Mouse (Mus musculus): ENCODE measurements around the gene Ccdc117.
"Not testable (repeated sequence)": the region's sequence is repeated elsewhere in the genome, so short reads cannot be mapped to it uniquely, and the experiment has no call there.

Gene Ccdc117

DNA sequence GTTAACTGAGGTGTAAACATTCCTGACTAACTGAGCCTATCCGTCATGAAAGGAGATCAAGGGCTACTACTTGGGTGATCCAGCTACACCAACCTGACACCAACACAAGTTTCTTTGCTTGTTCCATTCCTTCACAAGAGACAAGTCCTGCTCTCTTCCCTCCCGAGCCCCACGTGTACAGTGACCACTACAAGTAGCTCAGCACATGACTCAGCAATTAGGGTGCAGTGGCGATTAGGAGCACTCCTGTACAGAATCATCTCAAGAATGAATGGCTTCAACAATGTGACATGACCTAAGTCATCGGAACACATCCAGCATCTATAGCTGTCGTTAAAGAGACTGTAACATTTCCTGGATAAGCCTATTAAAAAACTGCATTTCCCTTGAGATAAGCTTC is 11.3 kb downstream of the Ccdc117 start:
- DNase-seq = no peak

DNA sequence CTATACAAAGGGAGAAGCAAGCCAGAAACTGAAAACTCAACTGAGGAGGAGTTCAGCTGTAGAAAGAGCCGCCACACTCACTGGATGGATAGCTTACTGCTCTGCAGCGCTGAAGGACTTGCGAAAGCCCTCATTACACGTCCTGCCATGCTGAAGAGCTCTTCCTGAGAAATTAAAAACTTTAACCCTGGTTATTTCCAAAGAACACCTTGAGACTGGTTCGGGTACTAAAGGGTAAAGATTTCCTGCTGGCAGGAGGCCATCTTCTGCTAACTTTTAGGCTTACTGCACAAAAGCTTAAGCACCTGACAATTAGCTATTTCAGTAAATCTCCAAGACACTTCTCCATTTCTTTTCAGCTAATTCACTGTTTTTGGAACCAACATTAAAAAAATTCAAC is 11.8 kb downstream of the Ccdc117 start:
- no peak for DNase-seq

DNA sequence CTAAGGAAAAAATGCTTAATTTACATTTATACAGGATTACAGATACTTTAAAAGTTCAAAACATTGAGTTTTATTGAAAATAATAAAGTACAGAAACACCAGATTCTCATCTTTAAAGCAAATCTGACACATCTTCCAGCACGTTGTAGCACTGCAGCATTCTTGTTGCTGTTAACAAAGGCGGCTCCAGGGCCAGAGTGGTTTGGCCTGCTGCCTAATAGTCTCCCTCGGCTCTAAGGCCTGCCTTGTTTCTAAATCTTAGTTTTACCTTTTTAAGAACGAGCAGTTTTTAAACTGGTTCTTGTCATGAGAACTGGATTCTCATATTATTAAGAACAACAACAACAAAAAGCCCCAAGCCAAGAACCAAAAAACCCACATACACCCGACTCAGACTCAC is 13.1 kb downstream of the Ccdc117 start:
- no peak for DNase-seq

DNA sequence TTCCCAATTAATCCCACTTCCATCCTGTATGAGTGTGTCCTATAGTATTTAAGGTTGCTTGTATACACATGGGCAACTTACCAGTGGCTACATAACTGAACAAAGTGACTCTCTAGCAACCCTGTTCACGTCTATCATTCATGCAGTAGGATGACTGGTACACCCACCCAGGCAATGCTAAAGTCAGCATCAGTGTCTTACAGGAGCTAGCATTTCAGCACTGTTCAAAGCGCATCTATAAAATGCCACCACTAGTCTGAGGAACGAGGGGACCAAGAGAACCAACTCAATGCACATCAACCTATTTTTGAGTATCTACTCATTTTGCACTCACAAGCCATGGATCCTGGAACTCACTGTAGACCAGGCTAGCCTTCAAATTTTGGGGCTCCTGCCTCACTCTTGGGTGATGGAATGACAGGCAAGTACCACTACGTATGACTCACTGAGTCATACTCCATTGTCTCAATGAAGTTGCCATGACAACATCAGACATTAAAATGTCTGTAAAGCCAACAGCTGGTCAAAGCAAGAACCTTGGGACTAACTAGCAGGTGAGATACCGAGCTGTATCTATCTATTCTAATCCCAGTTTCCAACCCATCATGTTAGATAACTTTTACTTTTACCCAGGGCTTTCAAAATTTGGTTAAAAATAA is 14.0 kb downstream of the Ccdc117 start:
- DNase-seq = no peak

DNA sequence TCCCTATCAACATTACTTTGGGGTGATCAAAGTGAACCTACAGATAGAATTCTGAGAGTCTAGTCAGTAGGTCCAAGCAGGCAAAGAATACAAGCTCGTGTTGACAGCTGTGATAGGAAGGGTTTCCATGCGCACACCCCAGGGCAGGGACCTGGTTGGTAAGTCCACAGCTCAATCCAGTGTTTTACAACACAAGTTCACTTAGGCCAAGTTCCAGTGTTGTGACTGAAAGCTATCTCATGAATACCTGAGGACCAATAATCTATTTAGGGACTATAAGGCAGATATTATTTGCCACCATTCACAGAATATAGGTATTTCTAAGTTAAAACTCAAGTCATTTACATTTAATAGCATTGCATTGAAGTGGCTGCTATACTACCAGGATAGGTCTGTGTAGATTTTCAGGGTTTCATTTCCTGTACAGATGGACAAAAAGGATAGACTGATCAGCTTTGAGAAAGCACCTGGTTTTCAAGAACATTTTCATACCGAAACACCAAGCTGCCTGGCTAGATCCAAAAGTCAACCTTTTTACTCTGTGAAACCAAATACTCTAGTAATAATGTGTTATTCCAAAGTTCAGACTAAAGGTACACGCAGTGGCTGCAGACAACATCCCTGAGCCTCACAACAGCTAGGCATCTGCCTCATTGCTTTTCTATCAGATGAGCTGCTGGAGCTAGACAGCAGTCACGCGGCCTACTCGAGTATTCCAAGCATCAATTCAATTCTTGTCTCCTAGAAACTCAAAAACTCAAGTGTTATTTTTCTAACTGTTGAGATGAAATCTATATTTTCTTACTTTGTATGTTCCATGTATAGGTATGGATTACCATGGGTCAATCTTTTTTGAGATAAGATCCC is 15.2 kb downstream of the Ccdc117 start:
- DNase-seq = no peak

DNA sequence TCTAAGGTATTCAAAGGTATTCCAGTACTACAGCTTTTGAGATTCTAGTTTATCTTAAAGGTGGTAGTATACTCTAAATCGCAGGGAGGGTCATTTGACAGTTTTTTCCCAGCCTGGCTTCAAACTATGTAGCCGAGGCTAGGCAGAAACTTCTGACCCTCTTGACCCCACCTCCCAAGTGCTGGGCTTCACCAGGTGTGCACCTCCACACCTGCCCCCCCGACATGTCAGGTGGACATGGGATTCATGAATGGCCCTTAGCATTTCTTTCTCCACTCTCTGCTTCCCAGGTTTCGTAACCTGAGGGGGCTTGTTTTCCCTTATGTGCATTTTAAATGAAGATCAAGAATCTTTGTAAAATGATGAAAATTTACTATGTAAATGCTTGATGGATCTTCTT is 16.6 kb downstream of the Ccdc117 start:
- DNase-seq = no peak

DNA sequence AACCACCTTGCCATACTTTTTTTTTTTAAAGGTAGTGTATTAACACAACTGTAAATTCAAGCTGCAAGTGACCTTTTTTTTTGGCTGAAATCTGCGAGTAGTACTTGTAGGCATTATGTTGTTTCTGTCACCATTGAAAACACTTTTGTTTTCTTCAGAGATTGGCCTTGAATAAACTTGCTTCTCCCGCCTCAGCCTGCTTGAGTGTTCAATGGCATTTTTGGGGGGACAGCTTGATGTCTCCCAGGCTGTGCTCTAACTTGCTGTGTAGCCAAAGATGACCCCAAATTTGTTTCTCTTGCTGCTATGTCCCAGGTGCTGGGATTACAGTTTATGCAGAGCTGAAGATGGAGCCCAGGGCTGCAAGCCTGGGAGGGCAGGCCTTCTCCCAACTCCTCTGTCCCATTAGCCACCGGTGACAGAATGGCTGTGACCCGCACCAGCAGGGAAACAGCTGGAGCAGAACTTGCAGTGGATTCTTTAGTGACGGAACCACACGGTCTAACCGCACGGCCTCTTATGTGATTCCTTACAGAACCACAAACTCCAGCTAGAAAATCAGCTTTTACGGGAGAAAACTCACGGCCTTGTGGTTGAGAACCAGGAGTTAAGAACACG is 19.1 kb downstream of the Ccdc117 start:
- DNase-seq = no peak

DNA sequence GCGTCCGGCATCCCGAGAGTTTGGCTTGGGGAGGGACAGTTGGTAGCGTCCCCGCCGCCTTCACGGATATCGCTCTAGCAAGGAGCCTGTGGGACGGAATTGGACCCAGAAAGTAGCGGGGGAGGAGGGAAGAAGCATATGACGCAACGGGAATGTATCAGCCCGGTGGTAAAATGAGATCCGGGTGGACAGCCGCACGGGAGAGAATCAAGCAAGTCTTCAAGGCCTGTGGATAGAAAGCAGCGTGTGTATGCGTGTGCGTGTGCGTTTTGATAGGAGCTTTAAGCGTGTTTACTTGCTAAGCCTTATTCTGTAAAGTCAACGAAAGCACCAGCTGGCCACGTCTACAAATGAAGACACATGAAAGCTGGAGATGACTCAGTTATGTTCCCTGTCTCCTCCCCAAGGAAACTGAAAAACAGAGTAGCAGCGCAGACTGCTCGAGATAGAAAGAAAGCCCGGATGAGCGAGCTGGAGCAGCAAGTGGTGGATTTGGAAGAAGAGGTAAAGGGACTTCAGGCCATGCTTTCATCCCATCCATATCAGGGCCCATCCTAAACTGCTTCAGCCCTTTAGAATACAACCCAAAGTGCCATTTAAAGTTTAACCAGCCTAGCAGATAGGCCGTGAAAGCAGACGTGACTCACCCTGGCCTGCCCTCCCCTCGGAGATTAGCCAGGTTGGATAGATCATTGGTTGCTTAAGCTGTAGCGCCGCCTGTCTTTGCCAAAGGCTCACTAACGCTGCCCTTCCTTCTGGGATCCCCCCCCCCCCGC is 20.3 kb downstream of the Ccdc117 start:
- peak; percentile 73 to 81 for DNase-seq

DNA sequence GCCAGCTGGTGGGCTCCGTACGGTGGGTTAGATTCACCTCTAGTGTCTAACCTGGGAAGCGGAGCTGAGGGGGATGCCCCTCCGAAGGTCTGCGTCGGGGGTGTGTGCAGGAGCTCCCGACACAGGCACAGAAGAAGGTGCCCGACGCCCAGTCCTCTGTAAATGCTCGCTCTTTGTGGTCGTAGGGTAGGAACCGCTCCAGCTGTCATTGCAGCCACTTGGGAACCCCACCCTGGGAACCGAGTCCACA is 20.8 kb downstream of the Ccdc117 start:
- no peak for DNase-seq

DNA sequence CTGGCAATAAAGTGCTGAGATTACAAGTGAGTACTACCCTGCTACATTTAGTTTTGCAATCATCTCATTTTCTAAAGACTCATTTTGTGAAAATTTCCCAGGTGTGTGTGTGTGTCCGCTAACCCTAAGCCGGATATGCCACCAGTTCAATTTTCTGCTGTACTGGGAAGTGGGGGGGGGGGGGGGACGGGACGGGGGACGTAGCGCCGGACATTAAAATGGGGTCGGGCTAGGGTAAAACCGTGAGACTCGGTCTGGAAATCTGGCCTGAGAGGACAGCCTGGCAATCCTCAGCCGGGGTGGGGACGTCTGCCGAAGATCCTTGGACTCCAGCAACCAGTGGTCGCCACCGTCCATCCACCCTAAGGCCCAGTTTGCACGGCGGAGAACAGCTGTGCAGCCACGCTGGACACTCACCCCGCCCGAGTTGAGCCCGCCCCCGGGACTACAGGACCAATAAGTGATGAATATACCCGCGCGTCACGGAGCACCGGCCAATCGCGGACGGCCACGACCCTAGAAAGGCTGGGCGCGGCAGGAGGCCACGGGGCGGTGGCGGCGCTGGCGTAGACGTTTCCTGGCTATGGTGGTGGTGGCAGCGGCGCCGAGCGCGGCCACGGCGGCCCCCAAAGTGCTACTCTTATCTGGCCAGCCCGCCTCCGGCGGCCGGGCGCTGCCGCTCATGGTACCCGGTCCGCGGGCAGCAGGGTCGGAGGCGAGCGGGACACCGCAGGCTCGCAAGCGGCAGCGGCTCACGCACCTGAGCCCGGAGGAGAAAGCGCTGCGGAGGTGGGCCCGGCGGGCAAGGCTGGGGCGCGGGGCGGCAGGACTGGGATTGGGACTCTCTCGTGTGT is 21.3 kb downstream of the Ccdc117 start, which contains the start of gene Xbp1:
TSS of gene Xbp1 (plus strand) at position 248 of the 854 bp plus-strand sequence.
- peak; percentile 99 for DNase-seq

DNA sequence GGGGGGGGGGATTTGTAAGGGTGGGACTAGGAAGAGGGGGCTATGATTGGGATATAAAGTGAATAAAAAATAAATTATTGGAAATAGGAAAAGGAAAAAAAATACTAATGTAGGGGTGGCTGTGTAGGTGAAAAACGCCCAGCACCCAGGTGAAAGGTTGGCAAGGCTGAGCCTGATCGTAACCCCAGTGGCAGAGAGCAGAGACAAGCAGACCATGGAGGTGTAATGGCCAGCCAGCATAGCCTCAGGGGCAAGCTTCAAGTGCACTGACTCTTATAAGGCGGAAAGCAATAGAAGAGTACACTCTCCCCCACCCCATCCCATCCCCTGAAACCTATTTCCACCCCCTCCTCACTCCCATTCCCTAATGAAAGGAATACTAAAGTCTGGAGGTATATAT is 22.3 kb downstream of the Ccdc117 start:
- no peak for DNase-seq

DNA sequence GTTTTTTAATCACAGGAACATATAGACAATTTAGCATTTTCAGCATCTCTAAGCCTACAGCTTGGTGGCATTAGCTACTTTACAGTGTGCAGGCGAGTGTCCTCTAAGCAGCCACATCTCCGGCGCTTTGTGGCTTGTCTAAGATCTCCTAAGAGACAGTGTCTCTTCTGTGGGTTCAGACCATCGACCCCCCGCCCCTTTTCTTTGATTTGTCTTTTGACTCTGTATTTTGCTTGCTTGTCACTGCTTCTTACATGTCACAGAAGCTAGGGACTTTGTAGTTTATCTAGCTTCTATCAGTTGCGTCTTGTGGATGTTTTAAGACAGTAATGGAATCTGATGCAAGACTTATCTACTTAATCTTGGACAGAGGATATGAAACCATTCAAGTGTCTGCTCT is 24.6 kb downstream of the Ccdc117 start:
- no peak for DNase-seq

DNA sequence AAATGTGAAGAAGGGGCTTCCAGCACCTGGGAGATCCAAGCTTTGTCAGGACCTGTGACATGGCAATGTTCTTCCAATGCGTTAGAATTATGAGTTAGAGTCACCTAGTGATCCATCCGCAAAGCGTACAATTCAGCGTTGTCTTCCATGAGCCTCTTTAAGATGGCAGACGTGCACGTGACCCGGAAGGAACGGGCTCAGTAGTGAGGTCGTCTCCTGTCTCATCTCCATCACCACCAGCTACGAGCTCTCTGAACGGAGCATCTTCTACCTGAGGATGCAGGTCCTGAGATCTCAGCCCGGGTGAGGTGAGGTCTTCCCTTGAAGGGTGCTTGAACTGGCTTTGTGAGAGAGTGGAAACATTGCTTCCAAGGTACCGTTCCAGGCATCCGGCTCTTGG is 25.4 kb downstream of the Ccdc117 start:
- no peak for DNase-seq

DNA sequence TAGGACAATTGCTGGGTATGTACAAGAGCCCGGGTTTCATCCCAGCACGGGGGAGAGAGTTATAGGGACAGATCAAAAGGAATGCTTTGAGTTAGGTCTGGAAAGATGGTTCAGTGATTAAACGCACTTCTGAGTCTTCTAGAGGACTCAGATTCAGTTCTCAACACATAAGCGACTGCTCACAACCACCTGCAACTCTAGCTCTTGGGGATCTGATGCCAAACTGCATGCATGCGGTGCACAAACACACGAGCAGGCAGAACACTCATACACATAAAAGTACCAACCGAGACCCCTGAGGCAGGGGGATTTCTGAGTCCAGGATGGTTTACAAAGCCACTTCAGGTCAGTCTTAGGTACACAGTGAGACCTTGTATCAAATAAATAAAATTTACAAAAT is 25.8 kb downstream of the Ccdc117 start:
- no peak for DNase-seq

DNA sequence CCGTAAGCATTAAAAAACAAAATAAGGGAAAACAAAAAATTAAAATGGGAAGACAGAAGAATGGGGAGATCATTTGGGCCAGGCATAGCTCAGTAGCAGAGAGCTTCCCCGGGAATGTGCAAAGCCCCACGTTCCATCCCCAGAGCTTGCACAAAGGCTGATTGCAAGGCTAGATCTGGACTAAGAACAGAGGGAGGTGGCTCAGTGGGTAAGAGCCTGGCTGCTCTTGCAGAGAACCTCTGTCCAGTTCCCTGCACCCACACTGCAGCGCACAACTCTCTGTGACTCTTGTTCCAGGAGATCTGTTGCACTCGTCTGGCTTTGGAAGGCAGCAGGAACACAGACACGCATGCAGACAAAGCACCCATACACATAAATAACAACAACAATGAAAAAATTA is 26.3 kb downstream of the Ccdc117 start:
- DNase-seq = no peak

DNA sequence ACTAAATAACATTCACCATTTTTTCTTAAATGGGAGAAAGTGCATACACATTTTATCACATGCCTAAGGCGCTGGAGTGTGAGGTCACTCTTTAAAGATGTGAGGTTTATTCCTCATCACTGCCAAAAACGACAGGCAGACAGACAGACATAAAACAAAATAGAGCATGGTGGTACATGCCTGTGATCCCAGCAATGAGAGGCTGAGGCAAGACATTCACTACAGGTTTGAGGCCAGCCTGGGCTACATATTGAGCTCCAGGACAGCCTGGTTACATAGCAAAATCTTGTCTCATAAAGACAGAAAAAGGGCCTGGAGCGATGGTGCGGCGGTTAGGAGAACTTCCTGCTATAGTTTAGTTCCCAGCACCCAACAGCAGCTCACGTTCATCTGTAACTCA is 26.8 kb downstream of the Ccdc117 start:
- no peak for DNase-seq

DNA sequence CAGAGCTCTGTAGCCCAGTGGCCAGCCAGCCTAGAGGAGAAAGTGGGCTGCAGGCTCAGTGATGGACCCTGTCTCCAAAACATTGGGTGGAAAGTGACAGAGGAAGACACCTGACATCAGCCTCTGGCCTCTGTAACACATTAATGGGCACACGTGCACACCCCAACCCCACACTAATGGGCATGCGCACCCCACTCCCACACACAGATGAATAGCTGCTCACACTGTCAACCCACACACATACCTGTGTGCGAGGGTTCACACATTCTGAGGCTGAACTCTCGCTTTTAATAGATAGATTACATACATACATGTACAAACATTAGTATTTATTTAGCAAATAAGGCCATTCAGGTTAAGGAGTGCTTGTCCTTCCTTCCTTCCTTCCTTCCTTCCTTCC is 27.9 kb downstream of the Ccdc117 start:
- no peak for DNase-seq

DNA sequence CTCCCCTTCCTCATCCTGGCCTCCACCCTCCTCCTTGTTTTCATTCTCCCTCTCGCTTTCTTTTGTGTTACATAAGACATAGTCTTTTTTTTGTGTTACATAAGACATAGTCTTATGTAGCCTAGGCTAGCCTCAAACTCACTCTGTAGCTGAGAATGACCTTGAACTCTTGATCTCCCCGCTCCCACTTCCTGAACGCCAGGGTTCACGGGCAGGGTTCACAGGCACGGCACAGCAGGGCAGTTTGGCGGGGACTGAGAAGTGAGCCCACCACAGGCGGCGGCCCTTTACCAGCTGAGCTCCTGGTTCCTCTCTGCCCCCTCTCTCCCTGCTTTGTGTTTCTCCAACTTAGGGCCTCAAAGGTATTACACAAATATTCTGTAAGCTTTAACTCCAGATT is 29.0 kb downstream of the Ccdc117 start:
- no peak for DNase-seq

DNA sequence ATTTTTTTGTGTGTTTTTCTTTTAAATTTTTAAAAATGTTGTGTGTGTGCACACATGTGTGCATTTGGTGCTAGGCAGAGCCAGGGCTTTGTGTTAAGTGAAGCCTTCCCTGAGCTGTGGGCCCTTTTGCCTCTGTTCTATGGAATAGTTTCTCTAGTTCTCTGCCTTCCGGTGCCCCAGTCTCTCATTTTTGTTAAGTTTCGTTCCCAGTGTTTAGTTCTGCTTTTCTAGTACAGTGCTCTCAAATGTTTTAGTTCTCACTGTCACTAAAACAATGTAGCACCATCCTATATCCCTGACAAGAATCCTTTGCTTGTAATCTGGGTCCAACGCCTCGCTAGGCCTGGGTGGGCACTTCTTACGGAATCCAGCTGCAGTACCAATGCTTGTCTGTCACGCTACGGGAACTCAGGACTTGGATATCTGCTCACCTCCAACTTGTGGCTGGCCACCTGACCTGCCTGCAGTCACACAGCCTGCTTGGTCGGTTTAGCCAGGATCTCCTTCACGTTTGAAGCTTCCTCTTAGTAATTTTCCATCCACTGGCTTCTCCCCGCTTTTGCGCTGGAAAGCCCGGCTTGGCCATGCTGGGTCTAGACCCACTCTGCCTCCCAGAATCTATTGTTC is 29.8 kb downstream of the Ccdc117 start:
- DNase-seq = no peak

DNA sequence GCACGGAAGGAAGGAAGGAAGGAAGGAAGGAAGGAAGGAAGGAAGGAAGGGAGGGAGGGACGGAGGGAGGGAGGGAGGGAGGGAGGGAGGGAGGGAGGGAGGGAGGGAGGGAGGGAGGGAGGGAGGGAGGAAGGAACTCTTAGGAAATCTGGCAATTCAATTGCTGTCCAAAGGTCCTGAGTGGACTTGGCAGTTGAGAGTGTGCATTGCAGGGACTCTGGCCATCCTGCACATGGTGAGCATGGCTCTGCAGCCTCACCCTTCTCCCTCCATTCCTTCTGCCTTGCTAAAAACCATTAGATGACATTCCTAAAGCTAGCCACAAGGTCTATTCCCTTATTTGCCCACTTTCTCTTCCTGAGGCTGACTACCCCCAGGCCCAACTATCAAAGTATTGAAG is 31.3 kb downstream of the Ccdc117 start:
- DNase-seq = not testable (repeated sequence)

DNA sequence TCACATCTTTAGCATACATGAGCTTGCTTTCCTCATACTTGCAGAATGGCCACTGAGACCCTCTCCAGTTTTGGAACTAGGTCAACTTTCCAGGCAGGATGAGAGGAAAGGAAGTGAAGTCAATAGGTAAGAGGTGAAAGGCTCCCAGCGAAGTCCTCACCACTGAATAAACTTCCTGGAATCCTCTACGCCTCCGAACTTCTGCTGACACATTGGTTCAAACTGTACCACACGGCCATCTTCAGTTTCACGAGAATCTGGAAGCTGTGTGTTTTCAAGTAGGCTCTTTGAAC is 31.9 kb downstream of the Ccdc117 start:
- DNase-seq = no peak
